8 mouse cellular contexts compared by ENCODE assay signal in genomic region chr6:54594469-54595329, GRCm38 (mm10). TPM values are rescaled to one million over a fixed set of nuclear protein-coding genes. Genes with fewer than 3 reads are reported as not detected.
A peak's percentile ranks its signal among the peaks of the same experiment; 100 is the strongest.
DNase-seq lines count a peak whose midpoint lies in the region; ATAC-seq lines count a peak whose summit lies in the region.

Plekha8 (plus strand) TSS chr6:54595111.

- H3K36me3 ChIP-seq in hindbrain, embryonic 10.5 days = no peaks in the 10 kb centered on the region
- H3K36me3 ChIP-seq in lung, embryonic 16.5 days (ENCODE audit: control insufficient read depth, insufficient read depth, low read length) = no peaks in the 10 kb centered on the region

- peak within 1 kb of the TSS; percentile 92 for H3K27ac ChIP-seq in hindbrain, embryonic 10.5 days
- H3K27ac ChIP-seq in lung, embryonic 16.5 days (ENCODE audit: low read length) = peak within 1 kb of the TSS; percentile 70

- peak; percentile 96 for DNase-seq in NIH3T3 (ENCODE audit: low read depth)
- peak; percentile 93 for DNase-seq in cerebellum, adult 9-11 months
- DNase-seq in frontal cortex, adult 2 months (ENCODE audit: extremely low spot score in 1 of 2, low spot score in 1 of 2) = peak; percentile 73 to 90
- peak; percentile 92 for DNase-seq in hindbrain, embryonic 10.5 days (ENCODE audit: low spot score)
- DNase-seq in layer of hippocampus, adult 9-11 months = peak; percentile 92
- peak; percentile 76 for DNase-seq in ovary, postnatal 10 days (ENCODE audit: low spot score)
- peak; percentile 50 for DNase-seq in thymus, postnatal 0 days (ENCODE audit: low spot score)

- WGBS in hindbrain, embryonic 10.5 days = under 1% methylated on average over 49 of the region's 49 CpGs
- WGBS in lung, embryonic 16.5 days = under 1% methylated on average over 45 of the region's 49 CpGs

- no peaks in the 10 kb centered on the region for H3K9me3 ChIP-seq in hindbrain, embryonic 10.5 days
- H3K9me3 ChIP-seq in lung, embryonic 16.5 days (ENCODE audit: control insufficient read depth, low read length) = no peaks in the 10 kb centered on the region

- ATAC-seq in lung, embryonic 16.5 days (ENCODE audit: low read depth) = peak; percentile 93

- peak within 1 kb of the TSS; percentile 85 for H3K4me2 ChIP-seq in lung, embryonic 16.5 days (ENCODE audit: low read depth, low read length)

- no peaks in the 10 kb centered on the region for H3K27me3 ChIP-seq in hindbrain, embryonic 10.5 days (ENCODE audit: insufficient read depth, poor library complexity, severe bottlenecking)
- no peaks in the 10 kb centered on the region for H3K27me3 ChIP-seq in lung, embryonic 16.5 days (ENCODE audit: control insufficient read depth, insufficient read depth, low read depth, low read length)

- H3K9ac ChIP-seq in lung, embryonic 16.5 days (ENCODE audit: low read length) = peak within 1 kb of the TSS; percentile 85

- H3K4me1 ChIP-seq in hindbrain, embryonic 10.5 days (replicated peaks) = peaks cover 59% of the 10 kb centered on the region
- peaks cover 19% of the 10 kb centered on the region for H3K4me1 ChIP-seq in lung, embryonic 16.5 days (replicated peaks; ENCODE audit: control insufficient read depth, insufficient read depth, low read length)

- peak within 1 kb of the TSS; percentile 86 for H3K4me3 ChIP-seq in hindbrain, embryonic 10.5 days
- peak within 1 kb of the TSS; percentile 83 for H3K4me3 ChIP-seq in lung, embryonic 16.5 days (ENCODE audit: low read length)

RNA-seq across cellular contexts. Expression of gene Plekha8, which starts in this region (rescaled TPM):
- polyA plus RNA-seq in frontal cortex, adult 2 months (2012; rRNA removed) = 7.6 and 8.0 TPM in 2 replicates
- 13.8 and 17.4 TPM in 2 replicates for polyA plus RNA-seq in hindbrain, embryonic 10.5 days (2016; fragmentation: Nextera tagmentation; extraction: Ambion mirVana)
- polyA plus RNA-seq in lung, embryonic 16.5 days (2015; fragmentation: Nextera tagmentation; extraction: Ambion mirVana) = 6.5 and 7.1 TPM in 2 replicates
- polyA plus RNA-seq in thymus, postnatal 0 days (2015; fragmentation: Nextera tagmentation; extraction: Ambion mirVana) = 1.7 TPM in 2 replicates

Comparison
In these comparisons a context has a peak if more than half of its experiments do, and no peak if none do; other contexts are left out.
1. Peak in every context shown above with its lines: DNase-seq, ATAC-seq, H3K4me3 ChIP-seq and H3K27ac ChIP-seq.